8 mouse cellular contexts compared by ENCODE assay signal in genomic region chr13:64343598-64343997, GRCm38 (mm10). TPM values are rescaled to one million over a fixed set of nuclear protein-coding genes. Genes with fewer than 3 reads are reported as not detected.
DNase-seq lines count a peak whose midpoint lies in the region; ATAC-seq and TF ChIP-seq lines count a peak whose summit lies in the region.

No protein-coding gene starts in this region.

- 0 out of 2 replicates have a peak, but pooled peaks cover 2% of the 10 kb centered on the region for H3K4me1 ChIP-seq in cortical plate, adult 2 months (ENCODE audit: control insufficient read depth, insufficient read depth, low read length)
- no peaks in the 10 kb centered on the region for H3K4me1 ChIP-seq in heart, embryonic 16.5 days (ENCODE audit: control insufficient read depth, insufficient read depth, low read length)
- no peaks in the 10 kb centered on the region for H3K4me1 ChIP-seq in stomach, embryonic 16.5 days (ENCODE audit: control insufficient read depth, insufficient read depth, low read length)

- no peaks in the 10 kb centered on the region for H3K36me3 ChIP-seq in heart, embryonic 16.5 days (ENCODE audit: control insufficient read depth, insufficient read depth)
- no peaks in the 10 kb centered on the region for H3K36me3 ChIP-seq in macrophage (ENCODE audit: inconsistent target)
- H3K36me3 ChIP-seq in stomach, embryonic 16.5 days (ENCODE audit: control insufficient read depth, insufficient read depth, low read length), result no peaks in the 10 kb centered on the region

- peak overlapping the region; percentile 71 for H3K9ac ChIP-seq in heart, embryonic 16.5 days (ENCODE audit: low read length)
- H3K9ac ChIP-seq in stomach, embryonic 16.5 days (ENCODE audit: low read length), result peak overlapping the region; percentile 77

- H3K4me3 ChIP-seq in cortical plate, adult 2 months (ENCODE audit: insufficient read depth, low read length), result peak overlapping the region; percentile 75
- peak overlapping the region; percentile 71 for H3K4me3 ChIP-seq in heart, embryonic 16.5 days (ENCODE audit: low read length)
- peak overlapping the region; percentile 34 for H3K4me3 ChIP-seq in macrophage (ENCODE audit: inconsistent target)
- peak overlapping the region; percentile 57 for H3K4me3 ChIP-seq in stomach, embryonic 16.5 days (replicated peaks; ENCODE audit: low read length)

- H3K27me3 ChIP-seq in heart, embryonic 16.5 days (ENCODE audit: control insufficient read depth, insufficient read depth, low read length), result no peaks in the 10 kb centered on the region
- H3K27me3 ChIP-seq in stomach, embryonic 16.5 days (ENCODE audit: control insufficient read depth, insufficient read depth, low read length), result no peaks in the 10 kb centered on the region

- peak overlapping the region; percentile 72 for H3K27ac ChIP-seq in cortical plate, adult 2 months (ENCODE audit: insufficient read depth, low read length)
- 0 out of 2 replicates have a peak overlapping the region, but pooled peaks have one; percentile 40 for H3K27ac ChIP-seq in heart, embryonic 16.5 days (ENCODE audit: low read length)
- H3K27ac ChIP-seq in macrophage, result no peak overlapping the region
- H3K27ac ChIP-seq in stomach, embryonic 16.5 days (ENCODE audit: low read length), result no peak overlapping the region

- WGBS in heart, embryonic 16.5 days, result 18% methylated on average over 10 of the region's 10 CpGs
- 39% methylated on average over 10 of the region's 10 CpGs for WGBS in macrophage (ENCODE audit: missing documents)
- WGBS in stomach, embryonic 16.5 days, result 21% methylated on average over 10 of the region's 10 CpGs

- TF ChIP-seq CTCF in cortical plate, adult 2 months (IDR thresholded peaks at IDR 0.05; ENCODE audit: extremely low read depth, insufficient read depth, low read length), result no peak

- peak; percentile 26 to 53 for DNase-seq in frontal cortex, adult 2 months (ENCODE audit: extremely low spot score in 1 of 2, low spot score in 1 of 2)
- DNase-seq in frontal cortex, postnatal 14 days (ENCODE audit: low spot score in 2 of 2), result no peak
- DNase-seq in layer of hippocampus, postnatal 25 days (ENCODE audit: extremely low spot score in 1 of 2, low spot score in 1 of 2), result peak; percentile 11 to 15
- DNase-seq in T-cell, adult 2 months (ENCODE audit: low spot score), result no peak

- no peaks in the 10 kb centered on the region for H3K9me3 ChIP-seq in heart, embryonic 16.5 days (replicated peaks; ENCODE audit: control insufficient read depth, low read length)
- no peaks in the 10 kb centered on the region for H3K9me3 ChIP-seq in stomach, embryonic 16.5 days (replicated peaks; ENCODE audit: control insufficient read depth, low read length)

- ATAC-seq in heart, embryonic 16.5 days (replicated peaks; ENCODE audit: extremely low read depth, insufficient read depth, low FRiP score), result peak; percentile 58; the same call in 1 of the 2 replicates
- ATAC-seq in stomach, embryonic 16.5 days (ENCODE audit: insufficient read depth, low FRiP score), result no peak

- no peak for TF ChIP-seq POLR2A in cortical plate, adult 2 months (IDR thresholded peaks at IDR 0.05; ENCODE audit: extremely low read depth, insufficient read depth, low read length)

- H3K79me2 ChIP-seq in macrophage (ENCODE audit: inconsistent target), result no peaks in the 10 kb centered on the region

- H3K4me2 ChIP-seq in heart, embryonic 16.5 days (ENCODE audit: low read depth, low read length), result peak overlapping the region; percentile 72
- peak overlapping the region; percentile 90 for H3K4me2 ChIP-seq in stomach, embryonic 16.5 days (ENCODE audit: low read depth, low read length)

RNA-seq across cellular contexts. Expression of gene Ctsl, which starts 27.1 kb away (rescaled TPM):
- polyA plus RNA-seq in frontal cortex, adult 2 months (2012; rRNA removed), result 141 and 143 TPM in 2 replicates
- 121 and 125 TPM in 2 replicates for polyA plus RNA-seq in cortical plate, adult 2 months (2012; rRNA removed)
- 325 and 477 TPM in 2 replicates for polyA plus RNA-seq in heart, embryonic 16.5 days (2015; fragmentation: Nextera tagmentation; extraction: Ambion mirVana)
- total RNA-seq in layer of hippocampus, postnatal 25 days (2021), result 100 to 1,000 TPM; 119 to 130 TPM
- total RNA-seq in macrophage (2018; cell fraction: chromatin; rRNA removed), result 100 to 1,000 TPM in 15 of 26 experiments, 10 to 100 TPM in 11; 28.8 to 498 (median 136) TPM
- 1,000 to 10,000 TPM in 1 of 26 experiments, 100 to 1,000 TPM in 25; 292 to 1,007 (median 547) TPM for total RNA-seq in macrophage (2018; cell fraction: cytosol; rRNA removed)
- total RNA-seq in macrophage (2018; cell fraction: nucleus; rRNA removed), result 1,000 to 10,000 TPM in 1 of 26 experiments, 100 to 1,000 TPM in 25; 266 to 1,797 (median 504) TPM
- 822 to 3,190 TPM (median 998 TPM) in 3 replicates for polyA plus RNA-seq in macrophage (2018)
- polyA plus RNA-seq in stomach, embryonic 16.5 days (2015; fragmentation: Nextera tagmentation; extraction: Ambion mirVana), result 240 and 250 TPM in 2 replicates

RNA-seq across cellular contexts. Expression of gene Aaed1, which starts 31.1 kb away (rescaled TPM):
- polyA plus RNA-seq in frontal cortex, adult 2 months (2012; rRNA removed), result 14.7 and 17.3 TPM in 2 replicates
- 12.2 and 12.5 TPM in 2 replicates for polyA plus RNA-seq in cortical plate, adult 2 months (2012; rRNA removed)
- polyA plus RNA-seq in heart, embryonic 16.5 days (2015; fragmentation: Nextera tagmentation; extraction: Ambion mirVana), result 63.2 and 70.4 TPM in 2 replicates
- 10 to 100 TPM; 13.1 to 14.4 TPM for total RNA-seq in layer of hippocampus, postnatal 25 days (2021)
- 10 to 100 TPM in 19 of 26 experiments, 1 to 10 TPM in 7; 5.2 to 47.8 (median 21.1) TPM for total RNA-seq in macrophage (2018; cell fraction: chromatin; rRNA removed)
- total RNA-seq in macrophage (2018; cell fraction: cytosol; rRNA removed), result 10 to 100 TPM; 11.9 to 46.4 (median 21.9) TPM
- 10 to 100 TPM in 20 of 26 experiments, 1 to 10 TPM in 6; 5.6 to 41.1 (median 13.5) TPM for total RNA-seq in macrophage (2018; cell fraction: nucleus; rRNA removed)
- 14.5 to 40.9 TPM (median 29.7 TPM) in 3 replicates for polyA plus RNA-seq in macrophage (2018)
- polyA plus RNA-seq in stomach, embryonic 16.5 days (2015; fragmentation: Nextera tagmentation; extraction: Ambion mirVana), result 55.2 and 61.7 TPM in 2 replicates

Comparison
In these comparisons a context has a peak if more than half of its experiments do, and no peak if none do; other contexts are left out.
1. DNase-seq: peak in frontal cortex, adult 2 months (2 of 2) and layer of hippocampus, postnatal 25 days (2 of 2); none in frontal cortex, postnatal 14 days (0 of 2) and T-cell, adult 2 months (single experiment).
2. H3K27ac ChIP-seq: peak in cortical plate, adult 2 months (single experiment) and heart, embryonic 16.5 days (single experiment); none in macrophage (single experiment) and stomach, embryonic 16.5 days (single experiment).
3. Peak in every context shown above with its lines, with median percentiles within 50 percentile points of each other: H3K4me3 ChIP-seq.